Mouse (Mus musculus) limb, embryonic 10.5 days (tissue): ENCODE results near the gene Gm21789. TPM values are rescaled to one million over a fixed set of nuclear protein-coding genes. Genes with fewer than 3 reads are reported as not detected.
"Not testable (repeated sequence)": the region's sequence is repeated elsewhere in the genome, so short reads cannot be mapped to it uniquely, and the experiment has no call there.

ENCODE experiments used
- DNase-seq: peaks from one replicate; pipeline ENCODE4 v3.0.0-alpha.2; 2017; ENCODE audit warnings: low spot score
- H3K27ac ChIP-seq: fragments of 300-500 bp; sonication (generic); 2 replicates; pipeline ENCODE4 v1.5.1; 2016; ENCODE audit warnings: mild to moderate bottlenecking
- H3K27me3 ChIP-seq: fragments of 300-500 bp; sonication (generic); 2 replicates; pipeline ENCODE4 v1.6.1; 2016; ENCODE audit warnings: low read depth, mild to moderate bottlenecking; ENCODE audit not compliant: poor library complexity, severe bottlenecking
- H3K36me3 ChIP-seq: fragments of 300-500 bp; sonication (generic); 2 replicates; pipeline ENCODE4 v1.6.1; 2016; ENCODE audit warnings: mild to moderate bottlenecking, moderate library complexity
- H3K4me1 ChIP-seq: fragments of 300-500 bp; sonication (generic); 2 replicates; pipeline ENCODE4 v1.6.1; 2016
- H3K4me3 ChIP-seq: fragments of 300-500 bp; sonication (generic); 2 replicates; pipeline ENCODE4 v1.5.1; 2016; ENCODE audit warnings: mild to moderate bottlenecking, moderate library complexity
- H3K9me3 ChIP-seq: fragments of 300-500 bp; sonication (generic); replicated peaks from 2 replicates; pipeline ENCODE4 v1.6.1; 2016; ENCODE audit warnings: mild to moderate bottlenecking
- WGBS: fragments of 180-500 bp; shearing (Covaris S2); methylation state at CpG from one replicate; pipeline ENCODE4 v1.1.7; 2016; 5-methylcytosine and 5-hydroxymethylcytosine counted together
- polyA plus RNA-seq: library from polyadenylated mRNA; unstranded; fragments of >200 nt; fragmentation: Nextera tagmentation; extraction: Ambion mirVana; gene quantifications from 2 replicates; pipeline ENCODE4 v1.2.1, GENCODE M21; 2016

Gm21789 gene
- polyA plus RNA-seq: not detected in 2 replicates

GRCm38 (mm10) chrX:32941468-32941867, at the start of gene Gm21789:
TSS of gene Gm21789 (plus strand) at chrX:32941768.
- H3K36me3 ChIP-seq, H3K27ac ChIP-seq, H3K27me3 ChIP-seq, H3K4me1 ChIP-seq, DNase-seq, H3K4me3 ChIP-seq, H3K9me3 ChIP-seq: not testable (repeated sequence)
- no CpG with 5 or more reads among the region's 1 CpGs for WGBS

GRCm38 (mm10) chrX:32894325-32894724, 47.2 kb upstream of the Gm21789 start, which contains the start of gene Btbd35f30:
TSS of gene Btbd35f30 (plus strand) at chrX:32894625.
- not testable (repeated sequence) for H3K9me3 ChIP-seq, H3K27me3 ChIP-seq, H3K4me1 ChIP-seq, H3K27ac ChIP-seq, H3K36me3 ChIP-seq, DNase-seq, H3K4me3 ChIP-seq
- no CpG with 5 or more reads among the region's 4 CpGs for WGBS

GRCm38 (mm10) chrX:32973597-32973996, 32.0 kb downstream of the Gm21789 start, which contains the start of gene Btbd35f5:
TSS of gene Btbd35f5 (plus strand) at chrX:32973897.
- H3K27me3 ChIP-seq, H3K36me3 ChIP-seq, H3K4me3 ChIP-seq, H3K4me1 ChIP-seq, H3K27ac ChIP-seq, DNase-seq, H3K9me3 ChIP-seq: not testable (repeated sequence)
- no CpG with 5 or more reads among the region's 3 CpGs for WGBS

Other genes with a start within 250 kb of the Gm21789 start
- gene Btbd35f21, start 215.7 kb upstream of the Gm21789 start, polyA plus RNA-seq: not detected in 2 replicates
- gene Btbd35f30, start 47.1 kb upstream of the Gm21789 start, polyA plus RNA-seq: not detected in 2 replicates
- gene Btbd35f5, start 32.1 kb downstream of the Gm21789 start, polyA plus RNA-seq: not detected in 2 replicates